Mouse (Mus musculus): ENCODE results near the gene Olfr639.
"Not testable (repeated sequence)": the region's sequence is repeated elsewhere in the genome, so short reads cannot be mapped to it uniquely, and the experiment has no call there.

The Olfr639 gene

DNA sequence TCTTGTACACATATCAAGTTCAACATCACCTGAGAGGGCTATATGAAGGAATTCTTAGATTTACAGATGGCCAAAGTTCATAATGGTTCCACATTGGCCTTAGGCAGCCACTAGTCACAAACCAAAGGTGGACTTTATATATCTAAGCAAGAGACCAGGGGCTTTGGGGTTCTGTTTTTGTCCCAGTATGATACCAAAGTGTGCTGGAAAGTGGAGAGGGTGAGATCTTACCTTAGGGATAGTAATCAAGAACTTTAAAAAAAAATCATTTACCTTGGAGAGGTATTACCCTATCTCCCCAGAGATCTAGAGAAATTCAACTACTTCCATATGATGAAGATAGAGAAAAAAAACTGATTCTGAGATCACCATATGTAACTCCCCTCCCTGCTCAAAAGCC lies at the start of gene Olfr639:
Gene Olfr639, minus strand, starts transcription at position 101 of the 400 bp plus-strand sequence.
- no peak for DNase-seq (ENCODE audit: low spot score in 2 of 2)

DNA sequence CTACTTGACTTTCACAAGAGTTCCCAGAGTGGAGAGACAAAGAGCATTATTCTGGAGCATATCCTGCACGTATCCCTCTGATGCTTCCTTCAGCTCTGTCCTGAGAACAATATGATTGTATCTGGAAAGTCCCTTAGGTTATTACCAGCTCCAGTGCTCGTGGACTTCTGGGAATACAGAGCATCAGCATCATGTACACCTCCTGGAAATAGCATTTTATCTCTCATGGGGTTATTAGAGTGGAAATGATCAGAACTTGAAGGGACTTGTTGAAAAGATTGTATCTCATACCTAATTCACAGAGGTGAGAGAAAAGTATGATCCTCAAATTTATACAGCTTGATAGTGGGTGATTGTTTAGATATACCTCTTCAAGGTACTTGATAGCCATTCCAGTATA lies 44.2 kb upstream of the Olfr639 start, which contains the start of gene 4930516K23Rik:
Gene 4930516K23Rik, minus strand, starts transcription at position 101 of the 400 bp plus-strand sequence.
- DNase-seq (ENCODE audit: low spot score in 2 of 2), result no peak

DNA sequence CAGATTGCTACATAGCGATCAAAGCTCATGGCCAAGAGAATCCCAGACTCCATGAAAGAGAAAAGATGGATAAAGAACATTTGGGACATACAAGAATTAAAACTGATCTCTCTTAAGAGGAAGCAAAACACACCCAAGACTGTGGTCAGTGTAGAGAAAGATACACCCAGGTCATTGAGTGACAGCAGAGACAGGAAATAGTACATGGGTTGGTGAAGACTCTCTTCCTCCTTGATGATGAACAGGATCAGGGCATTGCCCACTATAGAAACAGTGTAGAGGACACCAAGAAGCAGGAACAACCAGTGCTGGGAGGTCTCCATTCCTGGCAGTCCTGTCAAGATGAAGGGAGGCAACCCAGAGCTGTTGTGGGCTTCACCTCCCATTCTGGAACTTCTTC lies 42.1 kb upstream of the Olfr639 start:
- no peak for DNase-seq (ENCODE audit: low spot score in 2 of 2)

DNA sequence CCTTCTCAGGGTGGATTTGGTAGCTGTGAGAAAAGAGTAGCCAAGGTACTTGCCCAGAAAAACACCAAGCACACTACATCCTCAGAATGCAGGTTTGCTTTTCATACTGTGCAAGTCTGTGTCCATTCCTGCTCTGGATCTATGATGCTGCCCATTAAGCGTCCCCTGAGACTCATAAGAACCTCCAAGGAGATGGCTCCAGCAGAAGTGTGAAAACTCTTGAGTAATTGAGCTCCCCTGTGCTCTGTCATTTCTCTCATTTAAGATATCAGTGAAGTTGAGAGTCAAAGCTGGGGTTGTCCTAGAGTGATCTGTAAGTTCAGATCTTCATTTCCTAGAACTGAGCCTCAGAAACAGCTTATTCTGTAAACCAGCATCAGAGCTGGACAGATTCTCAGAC lies 35.5 kb upstream of the Olfr639 start, which contains the start of gene Olfr642:
Gene Olfr642, minus strand, starts transcription at position 101 of the 400 bp plus-strand sequence.
- DNase-seq (ENCODE audit: low spot score in 2 of 2), result no peak

DNA sequence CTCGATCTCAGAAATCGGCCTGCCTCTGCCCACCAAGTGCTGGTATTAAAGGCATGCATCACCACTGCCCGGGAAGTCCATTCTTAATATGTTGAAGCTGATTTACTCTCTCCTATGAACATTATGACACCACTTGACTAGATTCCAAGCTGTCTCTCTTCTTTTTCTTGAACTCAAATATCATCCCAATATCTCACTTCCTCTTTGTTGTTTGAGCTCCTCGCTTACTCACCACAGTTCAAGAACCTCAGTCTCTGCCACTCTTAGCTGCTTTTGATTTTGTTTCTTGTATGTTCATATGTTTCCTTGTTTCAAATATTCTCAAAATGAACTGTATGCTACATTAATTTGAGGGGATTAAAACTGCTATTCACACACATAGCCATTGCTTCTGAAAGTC lies 33.6 kb upstream of the Olfr639 start:
- DNase-seq (ENCODE audit: low spot score in 2 of 2), result no peak

DNA sequence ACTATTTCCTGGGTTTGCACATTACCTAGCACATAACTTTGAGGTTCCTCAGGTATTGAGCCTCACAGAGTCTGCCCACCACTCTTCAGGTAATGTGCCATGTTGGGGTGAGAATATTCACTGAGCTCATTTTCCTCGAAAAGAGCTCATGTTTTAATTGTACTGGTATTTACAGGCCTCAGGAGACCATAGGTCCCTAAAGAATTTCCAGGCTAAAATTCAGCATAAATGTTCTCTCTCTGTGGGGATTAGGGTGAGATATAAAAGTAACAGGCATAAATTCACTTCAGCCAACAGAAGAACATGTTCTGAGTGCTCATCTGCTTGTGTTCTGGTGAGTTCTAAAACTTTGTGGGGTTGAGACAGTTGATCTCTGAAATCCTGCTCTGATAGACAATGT lies 18.0 kb upstream of the Olfr639 start, which contains the start of gene Olfr641:
Gene Olfr641, plus strand, starts transcription at position 301 of the 400 bp plus-strand sequence.
- no peak for DNase-seq (ENCODE audit: low spot score in 2 of 2)

DNA sequence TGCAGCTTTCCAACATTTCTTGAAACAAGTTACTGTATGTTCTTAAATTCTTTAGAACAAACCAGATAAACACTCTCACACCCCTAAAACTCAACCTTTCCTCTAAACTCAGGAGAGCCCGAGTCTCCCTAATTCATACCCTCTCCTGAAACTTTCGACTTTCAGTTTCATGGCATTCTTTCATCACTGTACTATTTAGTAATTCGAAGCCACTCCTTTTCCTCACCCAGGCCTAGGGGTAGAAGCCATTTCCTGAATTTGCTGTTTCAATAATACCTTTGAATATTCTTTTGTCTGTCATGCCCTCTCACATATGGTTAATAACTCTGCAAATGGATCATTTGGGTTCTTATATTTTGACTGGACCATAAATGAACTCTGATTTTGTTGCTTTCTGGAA lies 9.9 kb upstream of the Olfr639 start:
- no peak for DNase-seq (ENCODE audit: low spot score in 2 of 2)

DNA sequence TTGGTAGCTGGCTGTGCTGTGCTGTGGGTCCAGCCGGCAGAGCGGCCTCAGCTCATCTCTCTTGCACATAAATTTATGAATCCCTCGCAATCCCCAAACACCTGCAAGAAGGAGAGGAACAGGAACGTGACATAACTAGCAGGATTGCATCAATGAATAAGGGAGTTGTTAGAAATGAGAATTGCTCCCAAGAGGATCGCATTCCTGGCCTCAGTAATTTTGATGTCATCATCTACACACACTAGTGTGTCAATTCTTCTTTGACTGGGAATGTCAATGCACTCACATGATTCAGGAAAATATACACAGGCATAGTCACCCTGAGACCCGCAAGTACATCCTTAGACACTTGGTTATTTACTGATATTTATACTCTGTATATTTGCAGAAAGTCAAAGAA lies 8.4 kb upstream of the Olfr639 start, which contains the start of gene Olfr640:
Gene Olfr640, minus strand, starts transcription at position 101 of the 400 bp plus-strand sequence.
- DNase-seq (ENCODE audit: low spot score in 2 of 2), result no peak

DNA sequence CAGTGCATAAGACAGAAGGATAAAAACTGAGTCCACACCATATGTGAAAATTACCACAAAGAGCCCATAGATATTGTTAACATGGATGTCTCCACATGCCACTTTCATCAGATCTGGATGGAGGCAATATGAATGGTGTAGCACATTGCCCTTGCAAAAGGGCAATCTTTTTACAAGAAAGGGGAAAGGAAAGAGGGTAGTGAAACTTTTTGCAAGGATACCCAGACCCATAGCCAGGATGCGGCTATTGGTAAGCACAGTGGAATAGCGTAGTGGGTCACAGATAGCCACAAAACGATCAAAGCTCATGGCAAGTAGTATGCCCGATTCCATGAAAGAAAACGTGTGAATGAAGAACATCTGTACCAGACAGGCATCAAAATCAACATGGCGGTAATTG lies 4.5 kb upstream of the Olfr639 start:
- no peak for DNase-seq (ENCODE audit: low spot score in 2 of 2)

DNA sequence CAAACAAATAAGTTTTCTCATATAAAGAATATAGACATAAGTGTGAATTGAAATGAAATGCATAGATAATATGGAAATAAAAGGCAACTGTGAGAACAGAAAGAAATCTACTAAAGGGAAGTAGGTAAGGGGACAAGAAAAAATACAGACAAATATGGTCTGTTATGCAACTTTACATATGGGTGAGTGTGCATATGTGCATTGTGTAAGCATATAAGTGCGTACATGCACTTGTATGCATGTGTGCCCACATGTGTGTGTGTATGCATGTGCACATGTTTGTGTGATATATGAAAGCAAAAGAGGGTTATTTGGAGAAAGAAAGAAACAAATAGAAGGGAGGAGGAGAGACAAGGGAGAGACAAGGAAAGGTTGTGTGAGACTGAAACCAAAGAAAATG lies 1.9 kb upstream of the Olfr639 start:
- DNase-seq (ENCODE audit: low spot score in 2 of 2), result no peak

DNA sequence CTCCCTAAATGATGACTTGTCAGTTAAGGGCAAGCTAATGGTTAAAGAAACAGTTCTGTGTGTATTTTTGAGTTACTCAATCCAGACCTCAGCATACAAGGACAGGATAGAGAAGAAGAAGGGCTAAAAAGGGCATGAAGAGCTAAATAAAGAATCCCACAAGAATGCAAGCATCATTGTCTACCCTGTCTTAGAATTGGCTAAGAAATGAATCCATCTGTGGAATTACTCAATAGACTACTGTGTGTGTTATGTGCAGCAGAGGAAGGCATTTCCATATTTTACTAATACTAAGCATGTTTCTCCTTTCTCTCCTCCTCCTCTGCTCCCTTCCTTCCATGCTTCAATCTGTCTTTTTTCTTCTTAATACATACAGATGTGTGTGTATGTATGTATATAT lies 18.0 kb downstream of the Olfr639 start:
- DNase-seq (ENCODE audit: low spot score in 2 of 2), result no peak

DNA sequence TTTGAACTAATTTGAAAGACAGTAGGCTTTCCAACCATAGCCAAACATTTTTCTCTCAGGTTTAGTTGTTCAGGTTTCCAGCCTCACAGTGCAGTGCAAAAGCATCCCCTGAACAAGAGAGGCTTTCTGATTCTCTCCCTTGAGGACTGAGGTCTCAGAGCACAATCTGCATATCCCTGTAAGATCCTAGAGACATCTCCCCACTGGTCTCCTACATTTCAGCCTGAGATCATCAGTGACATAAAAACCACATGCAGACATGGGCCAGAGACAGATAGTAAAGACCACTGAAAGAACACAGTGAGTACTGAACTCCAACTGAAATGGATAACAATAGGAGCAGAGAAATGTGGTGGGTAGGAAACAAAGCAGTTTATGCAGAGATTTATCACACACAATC lies 18.7 kb downstream of the Olfr639 start, which contains the start of gene Olfr638:
Gene Olfr638, plus strand, starts transcription at position 301 of the 400 bp plus-strand sequence.
- no peak for DNase-seq (ENCODE audit: low spot score in 2 of 2)

DNA sequence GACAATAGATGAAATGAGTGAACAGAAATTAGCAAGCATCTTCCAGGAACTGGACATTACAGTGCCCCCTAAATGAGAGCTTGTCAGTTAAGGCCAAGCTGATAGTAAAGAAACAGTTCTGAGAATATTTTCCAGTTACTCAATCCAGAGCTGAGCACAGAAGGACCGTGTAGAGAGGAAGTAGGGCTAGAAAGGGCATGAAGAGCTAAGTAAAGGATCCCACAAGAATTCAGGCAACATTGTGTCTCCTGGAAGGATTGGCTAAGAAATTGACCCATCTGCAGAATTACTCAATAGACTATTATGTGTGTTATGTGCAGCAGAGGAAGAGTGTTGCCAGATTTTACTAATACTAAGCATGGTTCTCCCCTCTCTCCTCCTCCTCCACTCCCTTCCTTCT lies 45.3 kb downstream of the Olfr639 start:
- DNase-seq (ENCODE audit: low spot score in 2 of 2), result no peak

DNA sequence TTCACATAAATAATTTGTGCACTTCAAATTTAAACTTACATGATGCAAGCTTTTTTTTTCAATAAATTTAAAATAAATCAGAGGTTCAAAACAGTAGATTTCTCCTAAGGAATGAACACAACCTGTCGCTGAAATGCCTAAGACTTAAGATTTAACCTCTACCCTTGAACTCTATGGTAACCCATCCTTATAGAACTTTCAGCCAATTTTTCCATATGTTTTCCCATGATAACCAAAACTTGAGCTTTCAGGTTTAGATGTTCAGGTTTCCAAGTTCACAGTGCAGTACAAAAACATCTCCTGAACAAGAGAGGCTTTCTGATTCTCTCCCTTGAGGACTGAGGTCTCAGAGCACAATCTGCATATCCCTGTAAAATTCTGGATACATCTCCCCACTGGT lies 46.3 kb downstream of the Olfr639 start, which contains the start of gene Olfr635:
Gene Olfr635, plus strand, starts transcription at position 301 of the 400 bp plus-strand sequence.
- DNase-seq (ENCODE audit: low spot score in 2 of 2), result no peak

DNA sequence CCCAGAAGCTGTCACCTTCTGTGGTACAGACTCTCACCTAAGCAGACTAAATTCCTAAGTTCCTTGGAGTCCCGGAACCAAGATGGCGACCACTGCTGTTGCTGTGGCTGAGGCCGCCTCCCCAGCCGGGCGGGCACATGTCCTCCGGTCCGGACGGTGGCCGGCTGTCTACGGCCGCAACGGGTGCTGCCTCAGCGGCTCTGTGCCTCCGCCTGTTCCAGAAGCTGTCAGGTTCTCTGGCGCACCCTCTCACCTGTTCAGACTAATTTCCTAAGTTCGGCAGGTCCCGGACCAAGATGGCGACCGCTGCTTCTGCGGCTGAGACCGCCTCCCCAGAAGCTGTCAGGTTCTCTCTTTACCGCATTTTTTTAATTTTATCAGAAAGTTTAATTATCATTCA lies 50.2 kb downstream of the Olfr639 start:
- DNase-seq (ENCODE audit: low spot score in 2 of 2), result not testable (repeated sequence)

Measured in frontal cortex, postnatal 25 days (tissue).